Mouse (Mus musculus): ENCODE results near the gene Pard3b.

Pard3b gene

GRCm38 (mm10) chr1:62378335-62378734 lies 739.7 kb downstream of the Pard3b start:
- no peak for DNase-seq (ENCODE audit: extremely low read depth, low read depth, low spot score)

DNA sequence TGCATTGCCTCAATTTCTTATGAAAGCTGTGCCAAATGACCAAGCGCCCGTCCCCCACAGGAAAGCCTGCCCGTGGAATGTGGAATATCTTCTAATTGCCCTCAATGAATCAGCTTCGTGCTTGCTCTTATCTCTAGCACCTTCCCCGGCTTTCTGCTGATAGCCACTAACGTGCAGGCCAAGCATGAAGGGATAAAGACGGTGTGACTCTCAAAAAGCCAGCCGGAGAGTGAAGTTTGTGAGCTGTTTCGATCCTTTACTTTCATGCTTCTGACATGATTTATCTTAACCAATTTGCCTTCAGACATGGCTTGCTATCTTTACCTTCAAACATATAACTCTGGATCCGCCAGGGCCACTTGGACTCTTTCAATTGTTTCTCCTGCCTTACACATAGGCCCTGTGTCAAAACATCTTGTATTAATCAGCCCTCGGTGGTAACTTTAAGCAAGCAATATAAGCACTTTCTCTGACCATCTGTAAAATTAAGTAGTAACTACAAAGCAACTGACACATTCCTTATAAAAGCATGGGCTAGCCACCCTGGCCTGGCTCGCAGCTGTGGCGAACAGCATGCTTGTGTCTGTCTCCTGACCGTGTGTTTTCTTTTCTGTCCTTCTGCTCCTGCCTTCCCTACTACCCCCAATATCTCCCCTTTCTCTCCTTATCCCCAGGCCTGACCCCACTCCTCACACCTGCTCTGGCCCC lies 744.3 kb downstream of the Pard3b start:
- DNase-seq (ENCODE audit: extremely low read depth, low read depth, low spot score), result no peak

DNA sequence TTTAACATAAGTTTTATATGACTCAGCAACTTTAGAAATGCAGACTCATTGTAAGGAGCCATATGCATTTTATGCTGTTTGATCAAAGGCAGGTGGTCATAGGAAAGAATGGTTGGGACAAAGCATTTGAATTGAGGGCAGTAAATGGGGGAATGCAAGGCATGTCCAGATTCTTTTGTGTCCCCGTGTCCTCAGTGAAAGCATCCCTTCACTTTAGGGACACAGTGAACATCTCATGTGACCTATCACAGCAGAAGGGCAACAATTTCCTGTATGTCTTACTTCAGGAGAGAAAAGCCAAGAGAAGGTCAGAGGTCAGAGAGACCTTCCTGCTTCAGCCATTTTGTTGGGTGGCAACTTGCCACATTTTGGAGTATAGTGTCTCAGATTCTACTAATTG lies 745.6 kb downstream of the Pard3b start:
- DNase-seq (ENCODE audit: extremely low read depth, low read depth, low spot score), result no peak

- no peak for DNase-seq (ENCODE audit: extremely low read depth, low read depth, low spot score)
Measured at GRCm38 (mm10) chr1:62388013-62388412, 749.4 kb downstream of the Pard3b start.

GRCm38 (mm10) chr1:62392863-62393262 lies 754.2 kb downstream of the Pard3b start:
- no peak for DNase-seq (ENCODE audit: extremely low read depth, low read depth, low spot score)

GRCm38 (mm10) chr1:62394555-62394954 lies 755.9 kb downstream of the Pard3b start:
- DNase-seq (ENCODE audit: extremely low read depth, low read depth, low spot score), result no peak

- DNase-seq (ENCODE audit: extremely low read depth, low read depth, low spot score), result peak; percentile 2
Measured at GRCm38 (mm10) chr1:62398261-62398660, 759.6 kb downstream of the Pard3b start.

DNA sequence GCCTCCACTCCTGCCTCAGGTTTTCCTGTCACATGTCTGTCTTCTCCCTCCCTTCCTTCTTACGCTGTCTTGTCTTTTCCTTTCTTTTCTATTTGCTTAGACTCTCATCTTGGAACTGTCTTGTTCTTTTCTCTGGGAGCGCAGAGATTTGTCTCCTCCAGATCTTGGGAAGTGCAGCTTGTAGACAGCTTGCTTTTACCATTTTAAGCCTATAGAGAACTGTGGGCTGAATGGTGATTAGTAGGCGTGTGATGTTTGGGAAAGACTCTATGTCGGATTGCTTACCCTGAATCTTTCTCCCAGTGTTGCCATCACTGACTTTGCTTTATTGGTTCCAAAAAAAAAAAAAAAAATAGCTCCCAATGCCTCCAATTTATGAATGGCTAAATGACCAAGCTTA lies 760.1 kb downstream of the Pard3b start:
- no peak for DNase-seq (ENCODE audit: extremely low read depth, low read depth, low spot score)

DNA sequence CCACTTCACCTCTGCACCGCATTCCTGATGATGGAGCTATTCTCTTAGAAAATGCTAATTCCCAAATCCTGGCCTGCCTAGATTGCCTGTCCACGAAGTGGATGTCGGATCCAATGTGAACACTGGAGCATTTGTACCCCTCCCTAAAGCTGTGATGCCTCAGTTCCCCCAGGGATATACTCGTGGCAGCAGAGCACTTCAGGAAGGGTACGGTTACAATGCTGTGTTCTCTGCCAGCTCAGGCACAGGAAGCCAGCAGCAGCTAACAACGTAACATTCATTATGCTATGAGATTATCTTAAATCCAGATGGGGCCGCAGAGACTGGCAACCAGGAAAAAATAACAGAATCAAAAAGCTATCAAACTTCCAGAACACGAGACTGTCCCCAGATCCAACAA lies 766.4 kb downstream of the Pard3b start:
- no peak for DNase-seq (ENCODE audit: extremely low read depth, low read depth, low spot score)

GRCm38 (mm10) chr1:62411368-62411767 lies 772.7 kb downstream of the Pard3b start:
- DNase-seq (ENCODE audit: extremely low read depth, low read depth, low spot score), result no peak

DNA sequence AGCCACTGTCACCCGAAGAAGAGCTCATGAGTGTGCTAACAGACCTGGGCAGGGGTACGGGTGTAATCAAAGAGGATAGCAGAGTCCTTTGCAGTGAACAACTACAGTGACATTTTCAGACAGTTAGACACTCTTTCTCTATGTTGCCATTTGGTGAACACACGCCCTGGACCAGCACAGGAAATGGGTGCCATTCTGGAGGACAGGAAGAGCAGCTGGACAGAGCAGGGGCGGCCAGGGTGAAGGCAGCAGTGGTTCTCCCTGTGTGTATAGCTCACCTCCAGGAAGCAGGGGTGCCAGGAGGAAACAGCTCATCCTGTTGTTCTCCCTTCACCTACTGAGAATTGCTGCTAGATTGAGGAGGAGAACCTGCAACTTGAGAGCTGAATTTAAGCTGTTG lies 773.4 kb downstream of the Pard3b start:
- DNase-seq (ENCODE audit: extremely low read depth, low read depth, low spot score), result no peak

DNA sequence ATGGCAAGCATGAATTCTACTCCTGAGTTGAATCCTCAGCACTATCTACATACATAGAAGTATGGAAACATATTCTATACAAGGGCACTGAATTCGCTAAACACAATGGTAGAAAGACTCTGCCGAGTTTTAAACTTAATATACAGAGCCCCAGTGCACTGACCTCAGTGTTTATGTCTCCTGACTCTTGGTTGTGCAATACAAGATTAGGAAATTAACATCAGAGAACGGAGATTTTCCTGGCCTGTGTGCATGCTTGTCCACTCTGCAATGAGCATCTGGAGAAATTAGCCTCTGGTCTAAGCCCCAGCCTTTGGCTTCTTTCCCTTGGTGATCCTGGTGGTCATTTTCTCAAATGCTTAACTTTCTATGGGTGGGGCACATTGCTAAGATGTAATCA lies 774.4 kb downstream of the Pard3b start:
- no peak for DNase-seq (ENCODE audit: extremely low read depth, low read depth, low spot score)

DNA sequence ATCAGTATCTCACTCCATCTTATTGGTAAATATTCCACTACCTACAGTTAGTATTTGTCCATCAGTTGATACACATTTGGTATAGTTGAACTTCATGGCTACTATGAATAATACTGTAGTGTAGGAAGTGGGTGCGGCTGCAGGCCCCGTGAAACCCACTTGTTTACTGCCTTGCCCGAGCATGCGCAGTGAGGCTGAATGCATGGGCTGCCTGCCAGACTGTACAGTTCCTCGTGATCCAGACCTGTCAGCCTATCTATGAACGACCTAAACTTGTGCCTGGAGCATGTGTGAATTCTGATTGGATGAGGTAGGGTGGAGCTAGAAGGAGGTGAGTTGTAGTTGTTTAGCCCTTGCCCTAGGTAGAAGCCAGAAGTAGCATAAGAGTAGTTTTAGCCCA lies 775.9 kb downstream of the Pard3b start:
- DNase-seq (ENCODE audit: extremely low read depth, low read depth, low spot score), result no peak

GRCm38 (mm10) chr1:62416627-62417374 lies 778.2 kb downstream of the Pard3b start:
- DNase-seq (ENCODE audit: extremely low read depth, low read depth, low spot score), result no peak

- DNase-seq (ENCODE audit: extremely low read depth, low read depth, low spot score), result no peak
Measured at GRCm38 (mm10) chr1:62422896-62423650, 784.4 kb downstream of the Pard3b start.

DNA sequence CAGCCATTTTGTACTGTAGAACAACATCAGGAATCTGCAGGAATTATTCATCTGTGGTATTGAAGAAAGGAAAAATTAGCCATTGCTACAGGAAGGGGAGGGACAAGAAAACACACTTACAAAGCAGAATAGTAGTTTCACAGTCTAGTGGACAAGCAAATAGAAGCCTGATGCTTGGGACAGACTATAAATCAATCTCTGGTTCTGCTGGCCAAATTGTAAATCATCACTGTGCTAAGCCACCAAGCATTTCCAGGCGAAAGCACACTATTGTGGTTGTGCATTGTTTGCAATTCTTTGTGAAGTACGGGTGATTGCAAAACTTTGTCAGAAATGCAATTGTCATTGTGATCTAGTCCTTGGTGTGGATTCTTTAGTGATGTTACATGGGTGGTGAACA lies 786.7 kb downstream of the Pard3b start:
- DNase-seq (ENCODE audit: extremely low read depth, low read depth, low spot score), result no peak

DNA sequence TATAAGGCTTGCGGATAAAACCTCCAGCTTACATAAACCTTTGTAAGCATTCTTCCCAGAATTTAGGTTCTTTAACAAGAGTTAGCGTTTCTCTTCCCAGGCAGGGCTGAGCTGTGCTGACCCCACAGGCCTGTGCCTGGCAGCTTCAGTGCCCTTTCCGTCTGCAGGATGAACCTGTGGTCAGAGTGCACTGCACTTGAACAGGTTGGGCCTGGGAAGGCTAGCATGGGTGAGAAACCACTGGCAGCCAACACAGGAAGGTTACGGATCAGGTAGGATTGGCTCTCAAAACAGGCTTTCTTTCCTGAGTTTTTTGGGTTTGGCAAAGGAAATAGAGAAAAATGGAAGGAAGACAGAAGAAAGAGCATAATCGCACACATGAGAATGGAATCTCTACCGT lies 790.1 kb downstream of the Pard3b start:
- no peak for DNase-seq (ENCODE audit: extremely low read depth, low read depth, low spot score)

- DNase-seq (ENCODE audit: extremely low read depth, low read depth, low spot score), result no peak
Measured at GRCm38 (mm10) chr1:62429333-62430182, 790.9 kb downstream of the Pard3b start.

GRCm38 (mm10) chr1:62431054-62431453 lies 792.4 kb downstream of the Pard3b start:
- no peak for DNase-seq (ENCODE audit: extremely low read depth, low read depth, low spot score)

- DNase-seq (ENCODE audit: extremely low read depth, low read depth, low spot score), result no peak
Measured at GRCm38 (mm10) chr1:62433891-62434290, 795.3 kb downstream of the Pard3b start.

- no peak for DNase-seq (ENCODE audit: extremely low read depth, low read depth, low spot score)
Measured at GRCm38 (mm10) chr1:62435844-62436243, 797.2 kb downstream of the Pard3b start.
